Comparison of ENCODE assay signal across 23 mouse cellular contexts in the genomic region with DNA sequence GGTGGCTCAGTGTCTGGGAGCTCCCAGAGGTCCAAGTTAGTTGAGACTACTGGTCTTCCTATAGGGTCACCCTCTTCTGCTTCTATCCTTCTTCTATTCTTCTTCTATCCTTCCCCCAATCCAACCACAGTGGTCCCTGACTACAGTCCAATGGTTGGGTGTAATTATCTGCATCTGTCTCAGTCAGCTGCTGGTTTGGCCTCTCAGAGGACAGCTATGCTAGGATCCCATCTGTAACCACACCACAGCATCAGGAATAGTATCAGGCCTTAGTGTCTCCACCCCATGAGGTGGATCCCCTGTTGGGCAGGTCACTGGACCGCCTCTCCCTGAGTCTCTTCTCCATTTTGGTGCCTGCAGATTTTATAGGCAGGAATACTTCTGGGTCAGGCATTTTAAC. TPM values are rescaled to one million over a fixed set of nuclear protein-coding genes. Genes with fewer than 3 reads are reported as not detected.
"Had no signal": no experiment of that assay in that cellular context is flagged by ENCODE, and none has a peak within 500 bp of the region (broad histone marks: within the 10 kb centered on the region; RNA-seq: fewer than 3 reads in every experiment).

No protein-coding gene starts in this region.

- H3K36me3 ChIP-seq: neural tube, embryonic 12.5 days; neural tube, embryonic 13.5 days; neural tube, embryonic 15.5 days; stomach, embryonic 15.5 days had no signal

- H3K4me3 ChIP-seq: neural tube, embryonic 12.5 days; neural tube, embryonic 13.5 days; neural tube, embryonic 15.5 days; stomach, embryonic 15.5 days had no signal

- H3K27me3 ChIP-seq: neural tube, embryonic 12.5 days; neural tube, embryonic 13.5 days; neural tube, embryonic 15.5 days; stomach, embryonic 15.5 days had no signal

- DNase-seq: retina, postnatal 1 day; right cerebral cortex, adult 18-20 months; right cerebral cortex, postnatal 14 days; right cerebral cortex, postnatal 25 days; right cerebral cortex, postnatal 4 days; spleen, adult 18-20 months; thymus, adult 18-20 months; thymus, adult 2 months; thymus, postnatal 14 days; thymus, postnatal 25 days; thymus, postnatal 36 days; thymus, postnatal 4 days had no signal

- H3K4me2 ChIP-seq: neural tube, embryonic 12.5 days; neural tube, embryonic 13.5 days; neural tube, embryonic 15.5 days; stomach, embryonic 15.5 days had no signal

RNA-seq across cellular contexts. Expression of gene Ush2a, which starts 52.8 kb away (rescaled TPM):
- total RNA-seq: neutrophil, adult 5-6 weeks had no signal
- polyA plus RNA-seq: small intestine, adult 2 months; spleen, adult 2 months; stomach, embryonic 14.5 days; stomach, embryonic 16.5 days; stomach, postnatal 0 days; thymus, postnatal 0 days had no signal
